In the genomic region with DNA sequence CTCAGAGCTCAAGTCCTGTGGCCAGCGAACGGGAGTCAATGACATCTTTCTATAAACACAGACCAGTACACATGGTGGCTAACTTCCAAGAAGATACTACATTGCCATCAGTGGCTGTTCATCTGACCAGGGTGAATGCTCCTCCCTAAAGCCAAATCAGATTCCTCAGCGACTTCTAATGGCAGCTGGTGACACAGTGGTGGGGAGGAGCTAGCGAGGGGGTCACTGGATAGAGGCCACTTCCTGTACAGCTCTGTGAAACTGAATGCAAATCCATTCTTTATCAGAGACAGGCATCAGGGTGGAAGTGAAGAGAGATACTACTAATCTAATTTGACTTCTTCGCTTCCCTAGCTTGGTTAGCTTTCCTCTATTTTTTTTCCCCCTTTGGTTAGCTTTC, we compare ENCODE assay signal across 19 mouse cellular contexts. TPM values are rescaled to one million over a fixed set of nuclear protein-coding genes. Genes with fewer than 3 reads are reported as not detected.
A peak's percentile ranks its signal among the peaks of the same experiment; 100 is the strongest.
DNase-seq lines count a peak whose midpoint lies in the region; ATAC-seq and TF ChIP-seq lines count a peak whose summit lies in the region.
"Had no signal": no experiment of that assay in that cellular context is flagged by ENCODE, and none has a peak within 500 bp of the region (broad histone marks: within the 10 kb centered on the region; RNA-seq: fewer than 3 reads in every experiment).

No protein-coding gene starts in this region.

- no peaks in the 10 kb centered on the region for H3K79me2 ChIP-seq in liver, adult 2 months (ENCODE audit: control insufficient read depth, insufficient read depth, low read length)

- H3K36me3 ChIP-seq in liver, adult 2 months (ENCODE audit: control insufficient read depth, insufficient read depth, low read length) = peaks cover 14% of the 10 kb centered on the region
- no peaks in the 10 kb centered on the region for H3K36me3 ChIP-seq in liver, embryonic 12.5 days
- H3K36me3 ChIP-seq in liver, embryonic 15.5 days (replicated peaks) = no peaks in the 10 kb centered on the region
- H3K36me3 ChIP-seq: embryonic facial prominence, embryonic 13.5 days; heart, embryonic 15.5 days had no signal

- TF ChIP-seq POLR2A in liver, adult 2 months (IDR thresholded peaks at IDR 0.05; ENCODE audit: extremely low read depth, insufficient read depth, low read length) = no peak

- no peaks in the 10 kb centered on the region for H3K27me3 ChIP-seq in liver, adult 2 months (ENCODE audit: control insufficient read depth, insufficient read depth, low read length)
- H3K27me3 ChIP-seq in liver, embryonic 12.5 days (replicated peaks) = no peaks in the 10 kb centered on the region
- no peaks in the 10 kb centered on the region for H3K27me3 ChIP-seq in liver, embryonic 15.5 days
- H3K27me3 ChIP-seq: embryonic facial prominence, embryonic 13.5 days; heart, embryonic 15.5 days; limb, embryonic 13.5 days had no signal

- no peaks in the 10 kb centered on the region for H3K9me3 ChIP-seq in liver, embryonic 12.5 days (replicated peaks)
- H3K9me3 ChIP-seq in liver, embryonic 15.5 days (replicated peaks) = no peaks in the 10 kb centered on the region
- H3K9me3 ChIP-seq: embryonic facial prominence, embryonic 13.5 days; heart, embryonic 15.5 days; limb, embryonic 13.5 days had no signal

- TF ChIP-seq CTCF in liver, adult 2 months (IDR thresholded peaks at IDR 0.05; ENCODE audit: low read depth, low read length) = no peak
- TF ChIP-seq CTCF in left cerebral cortex, adult 2 months (IDR thresholded peaks at IDR 0.05) = no peak

- H3K4me3 ChIP-seq in liver, adult 2 months (ENCODE audit: insufficient read depth, low read depth, low read length) = no peak overlapping the region
- H3K4me3 ChIP-seq in liver, embryonic 12.5 days = no peak overlapping the region
- H3K4me3 ChIP-seq in liver, embryonic 15.5 days (replicated peaks) = no peak overlapping the region
- H3K4me3 ChIP-seq in left cerebral cortex, adult 2 months = no peak overlapping the region
- H3K4me3 ChIP-seq: embryonic facial prominence, embryonic 13.5 days; gastrocnemius, adult 2 months; heart, embryonic 15.5 days; limb, embryonic 13.5 days had no signal

- 31% methylated on average over 5 of the region's 5 CpGs for WGBS in liver, adult 2 months
- 48% methylated on average over 5 of the region's 5 CpGs for WGBS in liver, embryonic 12.5 days (ENCODE audit: insufficient replicate concordance)
- 49% methylated on average over 5 of the region's 5 CpGs for WGBS in liver, embryonic 15.5 days (ENCODE audit: insufficient replicate concordance)

- intact Hi-C loops in left cerebral cortex, adult 2 months (cut with DNase I) = no loop called here

- peaks cover 14% of the 10 kb centered on the region for H3K4me1 ChIP-seq in liver, adult 2 months (ENCODE audit: control insufficient read depth, insufficient read depth, low read length)
- H3K4me1 ChIP-seq in liver, embryonic 12.5 days = peaks cover 40% of the 10 kb centered on the region
- peaks cover 9% of the 10 kb centered on the region; the same call in 1 of the 2 replicates for H3K4me1 ChIP-seq in liver, embryonic 15.5 days (replicated peaks)
- H3K4me1 ChIP-seq: embryonic facial prominence, embryonic 13.5 days had no signal

- peak overlapping the region; percentile 39; the same call in 1 of the 2 replicates for H3K27ac ChIP-seq in liver, adult 2 months (replicated peaks; ENCODE audit: insufficient read depth, low read depth, low read length)
- no peak overlapping the region for H3K27ac ChIP-seq in liver, embryonic 12.5 days
- no peak overlapping the region for H3K27ac ChIP-seq in liver, embryonic 15.5 days (replicated peaks)
- no peak overlapping the region for H3K27ac ChIP-seq in left cerebral cortex, adult 2 months
- H3K27ac ChIP-seq: embryonic facial prominence, embryonic 13.5 days; gastrocnemius, adult 2 months; heart, embryonic 15.5 days; hindbrain, postnatal 0 days; limb, embryonic 13.5 days had no signal

- peak; percentile 9 for DNase-seq in adrenal gland, postnatal 10 days
- DNase-seq in adrenal gland, adult 18-20 months (ENCODE audit: low spot score in 2 of 2) = no peak
- DNase-seq in liver, adult 2 months (ENCODE audit: extremely low read depth, low read depth, low spot score) = peak; percentile 83
- DNase-seq in 416B (ENCODE audit: low read depth) = peak; percentile 15
- DNase-seq in left cerebral cortex, adult 2 months (ENCODE audit: extremely low spot score in 1 of 2, low spot score in 2 of 2) = no peak
- no peak for DNase-seq in cerebellum, adult 9-11 months
- DNase-seq: cerebellum, adult 8-10 months; gastrocnemius, adult 2 months; heart, adult 18-20 months; kidney, adult 8-10 months; right cerebral cortex, adult 18-20 months had no signal

- ATAC-seq in liver, embryonic 12.5 days = no peak
- ATAC-seq in liver, embryonic 15.5 days (ENCODE audit: insufficient read depth) = peak; percentile 47
- ATAC-seq: forebrain, embryonic 16.5 days; hindbrain, postnatal 0 days; midbrain, embryonic 16.5 days had no signal

- H3K4me2 ChIP-seq in liver, embryonic 12.5 days = no peak overlapping the region
- no peak overlapping the region for H3K4me2 ChIP-seq in liver, embryonic 15.5 days
- H3K4me2 ChIP-seq: embryonic facial prominence, embryonic 13.5 days; heart, embryonic 15.5 days; limb, embryonic 13.5 days had no signal

- no peak overlapping the region for H3K9ac ChIP-seq in liver, adult 2 months (ENCODE audit: low read depth, low read length)
- no peak overlapping the region for H3K9ac ChIP-seq in liver, embryonic 12.5 days
- no peak overlapping the region for H3K9ac ChIP-seq in liver, embryonic 15.5 days
- H3K9ac ChIP-seq: embryonic facial prominence, embryonic 13.5 days; heart, embryonic 15.5 days; limb, embryonic 13.5 days had no signal

RNA-seq across cellular contexts. Expression of a gene that starts 57.5 kb away (rescaled TPM):
- 10 to 100 TPM; 24.5 to 34.6 TPM for total RNA-seq in adrenal gland, postnatal 10 days (2021)
- 10 to 100 TPM; 13.1 to 15.5 TPM for total RNA-seq in adrenal gland, adult 18-20 months (2021)
- 211 and 223 TPM in 2 replicates for total RNA-seq in liver, adult 2 months (2014; rRNA removed)
- polyA plus RNA-seq in liver, adult 2 months (2012; rRNA removed) = 75.1 and 86.7 TPM in 2 replicates
- 2.0 and 3.1 TPM in 2 replicates for polyA plus RNA-seq in liver, embryonic 12.5 days (2016; fragmentation: Nextera tagmentation; extraction: Ambion mirVana)
- 5.9 and 6.6 TPM in 2 replicates for polyA plus RNA-seq in liver, embryonic 15.5 days (2015; fragmentation: Nextera tagmentation; extraction: Ambion mirVana)
- 1 to 10 TPM; 8.1 to 9.8 TPM for total RNA-seq in left cerebral cortex, adult 2 months (2021)

Comparison
In these comparisons a context has a peak if more than half of its experiments do, and no peak if none do; other contexts are left out.
1. DNase-seq: peak in adrenal gland, postnatal 10 days (single experiment), liver, adult 2 months (single experiment) and 416B (single experiment); none in adrenal gland, adult 18-20 months (0 of 2), left cerebral cortex, adult 2 months (0 of 2) and cerebellum, adult 9-11 months (single experiment).